Mouse (Mus musculus): ENCODE measurements around the gene Taar2. TPM values are rescaled to one million over a fixed set of nuclear protein-coding genes. Genes with fewer than 3 reads are reported as not detected.

The Taar2 gene
- not detected for total RNA-seq (2022)

DNA sequence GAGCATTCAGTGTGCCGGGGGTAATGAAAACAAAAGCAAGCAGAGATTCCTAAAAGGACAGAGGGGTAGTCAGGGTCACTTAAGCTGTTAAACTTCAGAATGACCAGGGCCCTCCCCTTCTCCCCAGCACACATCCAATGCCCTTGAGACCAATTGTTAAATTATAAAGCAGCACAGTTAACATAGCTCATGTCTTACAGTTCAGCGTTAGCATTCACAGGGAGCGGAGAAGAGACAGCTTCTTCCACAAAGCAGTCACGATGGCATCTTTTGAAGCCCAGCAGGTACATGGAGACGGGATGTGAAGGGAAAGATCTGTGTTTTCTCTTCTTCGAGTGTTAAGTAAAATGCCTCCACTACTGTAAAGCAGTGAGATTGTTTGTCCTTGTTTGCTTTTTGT, at the start of gene Taar2:
Gene Taar2, plus strand, starts transcription at position 261 of the 400 bp plus-strand sequence.
- no peak for DNase-seq

DNA sequence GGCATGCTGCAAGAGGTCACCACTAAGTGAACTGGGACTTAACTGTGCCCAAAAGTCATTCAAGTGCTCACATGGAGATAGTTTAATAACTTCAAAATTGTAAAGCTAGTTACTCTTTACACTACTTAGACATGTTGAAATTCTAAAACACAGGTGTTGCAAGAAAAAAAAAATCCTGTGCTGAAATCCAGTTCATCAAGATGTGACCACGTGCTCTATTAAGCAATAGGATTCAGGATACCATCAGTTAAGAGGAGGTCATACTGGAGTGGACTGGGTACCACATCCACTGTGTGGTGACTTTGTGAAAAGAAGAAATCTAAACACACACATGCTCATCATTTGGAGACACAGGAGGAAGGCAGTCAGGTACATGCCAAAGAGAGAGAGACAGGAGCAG, 45.4 kb upstream of the Taar2 start:
- DNase-seq = no peak

DNA sequence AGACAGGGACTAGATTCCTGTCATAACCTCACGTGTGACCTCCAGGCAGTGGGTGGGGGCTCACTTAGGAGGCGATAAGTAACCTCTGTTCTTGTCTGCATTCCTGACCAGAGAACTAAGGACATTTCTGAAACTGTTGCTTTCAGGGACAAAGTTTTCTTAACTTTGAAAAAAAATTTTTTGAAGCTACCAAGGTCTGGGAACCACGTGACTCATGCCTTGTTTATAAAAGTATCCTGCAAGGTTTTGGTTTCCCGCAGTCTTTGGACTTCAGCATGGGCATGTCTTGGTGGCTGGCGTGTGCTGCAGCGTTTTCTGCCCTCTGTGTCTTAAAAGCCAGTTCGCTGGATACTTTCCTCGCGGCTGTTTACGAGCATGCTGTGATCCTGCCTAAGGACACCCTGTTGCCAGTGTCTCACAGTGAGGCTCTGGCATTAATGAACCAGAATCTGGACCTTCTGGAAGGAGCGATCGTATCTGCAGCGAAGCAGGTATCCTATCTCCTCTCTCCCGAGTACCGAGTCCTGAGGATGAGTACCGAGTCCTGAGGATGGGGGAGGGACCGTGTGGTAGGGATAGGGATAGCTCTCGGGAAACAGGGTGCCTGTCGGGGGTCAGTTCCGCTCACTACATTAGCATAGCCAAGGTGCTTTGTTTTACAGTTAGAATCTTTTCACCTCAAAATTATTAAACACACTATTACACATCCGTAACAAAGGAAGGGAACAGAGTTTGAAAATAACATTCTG, 43.6 kb upstream of the Taar2 start, which contains the start of gene Vnn1:
Gene Vnn1, plus strand, starts transcription at position 88 of the 749 bp plus-strand sequence.
- peak; percentile 20 for DNase-seq

DNA sequence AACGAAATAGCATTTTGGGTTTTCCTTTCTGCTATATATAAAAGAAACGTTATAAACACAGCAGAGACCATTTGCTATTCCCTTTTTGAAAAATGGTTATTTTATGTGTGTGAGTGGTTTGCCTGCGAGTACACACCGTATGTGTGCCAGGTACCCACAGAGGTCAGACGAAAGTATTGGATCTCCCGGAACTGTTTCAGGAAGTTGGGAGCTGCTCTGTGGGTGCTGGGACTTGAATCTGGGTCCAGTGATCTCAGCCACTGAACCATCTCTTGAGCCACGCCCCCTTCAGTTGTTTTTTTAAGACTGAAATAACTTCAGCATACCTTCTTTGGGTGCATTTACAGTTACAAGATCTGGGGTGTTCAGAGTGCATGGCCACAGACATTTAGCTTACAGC, 43.0 kb upstream of the Taar2 start:
- no peak for DNase-seq

DNA sequence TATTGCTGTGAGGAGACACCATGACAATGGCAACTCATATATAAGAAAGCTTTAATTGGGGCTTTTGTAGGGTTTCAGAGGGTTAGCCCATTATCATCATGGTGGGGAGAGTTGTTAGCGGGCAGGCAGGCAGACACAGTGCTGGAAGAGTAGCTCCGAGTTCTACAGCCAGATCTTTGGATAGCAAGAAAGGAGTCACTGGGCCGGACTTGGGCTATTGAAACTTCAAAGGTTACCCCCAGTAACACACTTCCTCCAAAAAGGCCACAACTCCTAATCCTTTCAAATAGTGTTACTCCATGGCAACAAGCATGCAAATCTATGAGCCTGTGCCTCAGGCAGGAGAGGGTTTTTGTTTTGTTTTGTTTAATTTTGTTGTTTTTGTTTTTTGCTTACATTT, 37.3 kb upstream of the Taar2 start:
- no peak for DNase-seq

DNA sequence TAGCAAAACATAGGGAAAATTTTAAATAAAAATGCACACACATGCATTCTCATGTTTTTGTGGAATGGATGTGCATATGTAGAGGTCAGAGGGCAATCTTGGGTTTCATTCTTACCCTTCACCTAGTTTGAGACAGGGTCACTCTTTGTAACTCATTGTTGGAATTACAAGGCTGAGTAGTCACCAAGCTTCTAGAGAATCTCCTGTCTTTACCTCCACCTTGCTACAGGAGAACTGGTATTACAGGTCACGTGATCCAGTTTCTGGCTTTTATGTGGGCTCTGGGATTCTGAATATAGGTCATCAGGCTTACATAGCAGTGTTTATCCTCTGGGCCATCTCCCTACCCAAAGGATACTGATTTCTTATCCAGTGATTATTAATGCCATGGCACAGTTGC, 32.7 kb upstream of the Taar2 start:
- DNase-seq = no peak

DNA sequence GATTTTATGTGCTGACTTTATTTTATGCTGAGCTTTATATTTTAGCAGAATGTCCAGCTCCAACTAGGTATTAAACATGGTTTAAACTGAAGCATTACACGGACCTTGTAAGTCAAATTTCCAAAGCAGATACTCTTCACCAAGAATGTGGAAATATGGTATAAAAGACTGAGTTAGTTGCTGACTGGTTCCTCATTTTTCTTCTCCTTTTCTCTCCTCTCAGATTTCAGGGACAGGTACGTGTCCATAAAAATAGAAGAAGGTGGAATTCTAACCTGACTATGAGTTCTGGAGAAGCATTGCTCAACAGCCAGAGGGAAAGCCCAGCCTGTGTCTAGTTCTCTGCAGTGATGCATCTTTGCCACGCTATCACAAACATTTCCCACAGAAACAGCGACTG, 18.3 kb upstream of the Taar2 start, which contains the start of gene Taar1:
Gene Taar1, plus strand, starts transcription at position 301 of the 400 bp plus-strand sequence.
- no peak for DNase-seq

DNA sequence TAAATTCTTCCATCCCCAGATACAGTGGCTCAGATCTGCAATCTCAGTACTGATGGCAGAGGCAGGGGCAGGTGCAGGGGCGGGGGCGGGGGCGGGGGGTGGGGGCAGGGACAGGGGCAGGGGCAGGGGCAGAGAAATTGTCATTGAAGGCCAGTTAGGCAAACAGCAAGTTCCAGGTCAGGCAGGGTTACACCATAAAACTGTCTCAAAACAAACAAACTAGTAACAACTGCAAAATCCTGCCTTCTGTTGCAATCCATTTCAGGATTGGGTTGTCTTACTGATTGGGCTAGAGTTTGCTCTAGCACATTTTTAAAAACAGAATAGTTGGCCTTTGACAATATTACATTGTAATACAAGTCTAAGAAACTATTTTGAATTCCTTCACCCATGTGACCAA, 15.9 kb upstream of the Taar2 start:
- no peak for DNase-seq

DNA sequence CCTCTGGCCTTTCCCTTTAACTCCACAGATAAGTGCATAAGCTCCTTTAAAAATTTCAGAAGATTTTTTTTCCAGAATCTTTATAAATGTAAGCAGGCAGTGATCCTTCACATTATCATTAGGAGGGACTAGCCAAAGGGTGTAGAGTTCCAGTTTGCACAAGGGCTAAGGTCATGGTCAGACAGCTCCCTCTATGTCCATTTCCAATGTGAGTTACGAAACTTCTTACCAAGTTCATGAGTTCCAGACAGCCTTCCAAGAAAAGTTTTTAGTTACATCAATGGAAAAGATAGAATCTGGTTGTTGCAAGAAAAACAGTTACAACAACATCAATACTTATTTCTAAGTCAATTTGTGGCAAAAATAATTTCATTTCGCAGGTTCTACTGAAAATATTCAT, 14.4 kb upstream of the Taar2 start:
- no peak for DNase-seq

DNA sequence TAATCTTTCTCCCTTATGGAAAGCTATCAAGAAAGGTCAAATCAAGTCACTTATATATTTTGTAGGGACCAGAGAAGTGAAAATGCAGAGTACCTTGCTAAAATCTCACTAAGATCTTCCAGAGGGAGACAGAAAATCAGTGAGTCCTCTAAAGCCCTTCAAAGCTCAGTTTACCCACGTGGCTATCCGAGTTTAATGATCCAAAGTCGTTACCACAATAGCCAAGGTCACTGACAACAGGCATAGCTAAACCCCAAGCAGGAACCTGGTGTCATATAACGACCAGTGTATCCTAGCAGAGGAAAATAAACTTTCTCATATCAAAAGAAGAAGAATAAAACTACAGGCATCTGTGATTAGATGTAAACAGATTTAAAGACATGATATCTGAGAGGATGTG, 759 bp upstream of the Taar2 start:
- no peak for DNase-seq

DNA sequence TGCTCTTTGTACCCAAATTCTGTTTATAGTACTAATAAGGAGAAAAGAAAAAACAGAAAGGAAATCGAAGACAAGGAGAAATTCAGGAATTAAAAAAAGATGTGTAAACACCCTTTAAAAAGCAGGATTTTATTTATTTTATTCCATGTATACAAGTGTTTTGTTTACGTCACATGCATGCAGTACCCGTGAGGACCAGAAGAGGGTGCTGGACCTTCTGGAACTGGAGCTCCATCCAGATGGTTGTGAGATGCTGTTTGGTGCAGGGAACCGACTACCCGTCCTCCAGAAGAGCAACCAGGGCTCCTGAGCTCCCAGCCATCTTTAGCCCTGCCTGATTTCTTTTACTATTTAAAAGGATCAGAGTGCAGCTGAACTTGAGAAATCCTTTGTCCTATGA, 4.1 kb downstream of the Taar2 start:
- DNase-seq = no peak

DNA sequence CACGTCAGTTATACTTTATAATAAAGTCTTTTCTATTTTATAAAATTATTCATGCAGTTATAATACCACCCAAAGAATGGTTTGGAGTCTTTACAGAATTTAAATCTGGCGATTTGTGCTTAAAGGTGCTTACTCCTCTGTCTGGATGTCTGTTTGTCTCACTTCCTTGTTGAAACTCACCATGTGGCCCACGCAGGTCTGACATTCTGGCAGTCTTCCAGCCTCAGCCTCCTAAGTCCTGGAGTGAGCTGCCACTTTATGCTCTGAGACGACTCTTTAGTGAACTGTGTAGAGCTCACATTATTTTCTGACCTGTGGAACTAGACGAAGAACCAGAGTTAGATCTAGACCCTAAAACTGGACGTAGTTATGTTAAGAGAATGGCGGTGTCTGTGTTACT, 9.7 kb downstream of the Taar2 start:
- no peak for DNase-seq

DNA sequence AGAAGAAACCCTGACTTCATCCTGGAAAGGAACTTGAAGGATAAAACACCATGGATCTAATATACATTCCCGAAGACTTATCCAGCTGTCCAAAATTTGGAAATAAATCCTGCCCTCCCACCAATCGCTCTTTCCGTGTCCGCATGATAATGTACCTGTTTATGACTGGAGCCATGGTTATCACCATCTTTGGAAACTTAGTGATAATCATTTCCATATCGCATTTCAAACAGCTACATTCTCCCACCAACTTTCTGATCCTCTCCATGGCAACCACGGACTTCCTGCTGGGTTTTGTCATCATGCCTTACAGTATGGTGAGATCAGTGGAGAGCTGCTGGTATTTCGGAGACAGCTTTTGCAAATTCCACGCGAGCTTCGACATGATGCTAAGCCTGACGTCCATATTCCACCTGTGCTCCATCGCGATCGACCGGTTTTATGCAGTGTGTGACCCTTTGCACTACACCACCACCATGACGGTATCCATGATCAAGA, 11.2 kb downstream of the Taar2 start, which contains the start of gene Taar3:
Gene Taar3, plus strand, starts transcription at position 51 of the 498 bp plus-strand sequence.
- DNase-seq = no peak

DNA sequence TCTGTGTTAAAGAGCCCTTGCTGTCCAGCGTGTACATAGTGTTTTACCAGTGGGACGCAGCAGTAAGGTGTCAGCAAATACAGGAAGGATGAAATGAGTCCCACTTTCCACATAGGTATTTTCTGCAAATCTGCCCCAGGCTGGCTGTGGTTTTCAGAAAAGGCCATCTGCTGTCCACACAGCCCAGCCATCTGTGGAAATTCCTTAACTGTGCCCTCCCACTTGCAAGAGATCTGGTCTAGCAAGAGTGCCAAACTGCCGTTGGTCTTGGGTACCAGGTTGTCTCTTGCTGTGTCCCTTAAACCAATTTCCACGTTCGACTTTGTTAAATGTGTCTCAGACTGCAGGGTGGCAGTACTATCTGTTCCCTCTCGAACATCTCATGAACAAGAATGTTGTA, 13.3 kb downstream of the Taar2 start:
- no peak for DNase-seq

DNA sequence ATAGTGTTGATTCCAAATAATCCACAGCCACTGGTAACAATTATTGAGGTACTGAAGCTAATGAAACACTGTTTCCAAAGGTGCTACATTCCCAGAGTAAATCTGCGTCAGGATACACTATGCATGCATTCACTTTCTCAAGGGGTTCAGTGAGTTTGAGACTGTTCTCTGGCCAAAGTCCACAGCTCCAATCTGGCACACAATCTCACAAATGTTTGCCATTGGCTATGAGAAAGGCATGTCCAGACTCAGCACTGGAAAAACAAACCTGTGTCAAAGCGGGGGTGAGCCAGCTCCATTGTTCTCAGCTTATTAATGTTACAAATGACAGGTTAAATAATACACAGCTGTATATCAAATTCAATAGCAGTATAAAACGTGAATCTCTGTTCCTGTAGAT, 20.7 kb downstream of the Taar2 start:
- DNase-seq = no peak

DNA sequence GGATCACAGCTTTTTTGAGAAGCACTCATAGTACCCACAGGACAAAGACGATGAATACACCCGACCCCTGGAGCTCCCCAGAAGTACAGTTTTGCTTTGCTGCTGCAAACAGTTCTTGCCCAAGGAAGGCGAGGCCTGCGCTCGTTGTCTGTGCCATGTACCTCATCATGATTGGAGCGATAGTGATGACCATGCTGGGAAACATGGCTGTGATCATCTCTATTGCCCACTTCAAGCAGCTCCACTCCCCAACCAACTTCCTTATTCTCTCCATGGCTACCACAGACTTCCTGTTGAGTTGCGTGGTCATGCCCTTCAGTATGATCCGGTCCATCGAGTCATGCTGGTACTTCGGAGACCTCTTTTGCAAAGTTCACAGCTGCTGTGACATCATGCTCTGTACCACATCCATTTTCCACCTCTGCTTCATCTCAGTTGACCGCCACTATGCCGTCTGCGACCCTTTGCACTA, 22.1 kb downstream of the Taar2 start, which contains the start of gene Taar4:
Gene Taar4, plus strand, starts transcription at position 51 of the 472 bp plus-strand sequence.
- DNase-seq = no peak

DNA sequence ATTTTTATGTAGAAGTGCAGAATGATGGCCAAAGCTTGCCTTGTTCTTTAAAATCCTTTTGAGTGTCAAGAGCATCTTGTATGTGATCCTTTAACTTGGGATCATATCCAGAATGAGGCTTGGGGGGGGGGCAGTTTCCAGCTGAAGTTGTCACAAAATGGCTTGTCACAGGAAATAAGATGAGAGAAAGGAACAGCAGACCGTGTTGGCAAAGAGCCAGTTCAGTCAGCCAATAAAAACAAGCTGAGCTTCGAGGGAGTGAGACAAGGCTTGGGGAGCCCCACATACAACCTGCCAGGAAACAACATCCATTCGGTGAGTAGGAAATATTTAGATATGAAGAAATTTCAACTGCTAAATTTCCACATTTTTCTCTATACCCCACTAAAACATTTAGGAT, 25.1 kb downstream of the Taar2 start:
- no peak for DNase-seq

DNA sequence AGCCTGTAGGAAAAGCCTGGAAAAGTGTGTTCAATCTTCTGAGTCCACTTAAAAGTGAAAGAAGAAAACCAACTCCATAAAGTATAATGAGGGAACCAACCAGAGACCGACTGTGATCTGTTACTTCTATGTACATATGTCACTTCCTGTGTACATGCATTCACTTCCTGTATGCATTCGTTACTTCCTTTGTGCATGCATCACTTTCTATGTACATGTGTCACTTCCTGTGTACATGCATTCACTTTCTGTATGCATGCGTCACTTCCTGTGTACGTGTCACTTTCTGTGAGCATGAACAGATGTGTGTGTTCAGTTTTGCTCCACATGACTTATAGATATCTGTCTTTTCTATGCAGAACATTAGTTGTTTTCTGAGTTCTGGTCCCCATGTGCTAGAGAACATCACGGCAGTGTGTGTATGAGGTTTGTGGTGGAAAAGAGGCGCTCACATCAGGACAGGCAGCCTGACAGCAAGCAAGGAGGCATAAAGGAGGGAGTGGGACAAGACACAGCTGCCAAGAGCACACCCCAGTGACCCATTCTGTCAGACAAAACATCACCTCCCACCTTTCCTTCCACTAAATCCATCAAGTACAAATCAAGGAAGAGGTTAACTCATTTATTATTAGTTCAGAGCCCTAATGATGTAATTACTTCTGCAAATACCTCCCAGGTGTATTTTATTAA, 26.7 kb downstream of the Taar2 start:
- no peak for DNase-seq

DNA sequence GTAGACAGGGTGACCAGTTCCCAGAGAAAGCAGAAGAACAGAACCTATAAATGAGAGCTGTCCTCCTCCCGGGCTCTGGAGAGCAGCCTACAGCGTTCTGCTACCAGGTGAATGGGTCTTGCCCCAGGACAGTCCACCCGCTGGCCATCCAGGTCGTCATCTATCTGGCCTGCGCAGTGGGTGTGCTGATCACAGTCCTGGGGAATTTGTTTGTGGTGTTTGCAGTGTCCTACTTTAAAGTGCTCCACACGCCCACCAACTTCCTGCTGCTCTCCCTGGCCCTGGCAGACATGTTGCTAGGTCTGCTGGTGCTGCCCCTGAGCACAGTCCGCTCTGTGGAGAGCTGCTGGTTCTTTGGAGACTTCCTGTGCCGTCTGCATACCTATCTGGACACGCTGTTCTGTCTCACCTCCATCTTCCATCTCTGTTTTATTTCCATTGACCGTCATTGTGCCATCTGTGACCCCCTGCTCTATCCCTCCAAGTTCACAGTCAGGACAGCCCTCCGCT, 32.3 kb downstream of the Taar2 start, which contains the start of gene Taar5:
Gene Taar5, plus strand, starts transcription at position 51 of the 510 bp plus-strand sequence.
- no peak for DNase-seq

DNA sequence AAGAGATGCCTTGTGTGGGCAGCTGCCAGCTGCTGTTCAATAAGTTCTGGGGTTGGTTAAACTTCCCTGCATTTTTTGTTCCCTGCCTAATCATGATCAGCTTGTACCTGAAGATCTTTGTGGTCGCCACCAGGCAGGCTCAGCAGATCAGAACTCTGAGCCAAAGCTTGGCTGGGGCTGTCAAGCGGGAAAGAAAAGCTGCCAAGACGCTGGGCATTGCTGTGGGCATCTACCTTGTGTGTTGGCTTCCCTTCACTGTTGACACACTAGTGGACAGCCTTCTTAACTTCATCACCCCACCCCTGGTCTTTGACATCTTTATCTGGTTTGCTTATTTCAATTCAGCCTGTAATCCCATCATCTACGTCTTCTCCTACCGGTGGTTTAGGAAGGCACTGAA, 32.9 kb downstream of the Taar2 start:
- no peak for DNase-seq

DNA sequence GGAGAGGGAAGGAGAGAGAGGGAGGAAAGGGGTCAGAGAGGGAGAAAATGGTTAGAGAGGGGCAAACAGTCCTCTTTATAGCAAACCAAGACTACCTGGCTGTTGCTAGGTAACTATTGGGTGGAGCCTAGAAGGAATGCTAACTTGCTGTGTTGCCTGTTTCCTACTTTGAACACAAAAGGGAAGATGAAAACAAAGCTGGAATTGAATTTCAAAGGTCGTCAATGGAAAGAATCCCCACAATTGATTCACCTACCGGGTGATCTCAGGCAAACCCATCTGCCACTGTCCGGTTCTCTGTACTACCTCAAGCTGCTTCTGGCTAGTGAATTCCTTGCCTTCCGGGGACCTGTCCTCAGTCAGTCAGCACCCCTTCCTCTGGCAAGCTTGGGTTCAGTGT, 39.6 kb downstream of the Taar2 start:
- DNase-seq = no peak

DNA sequence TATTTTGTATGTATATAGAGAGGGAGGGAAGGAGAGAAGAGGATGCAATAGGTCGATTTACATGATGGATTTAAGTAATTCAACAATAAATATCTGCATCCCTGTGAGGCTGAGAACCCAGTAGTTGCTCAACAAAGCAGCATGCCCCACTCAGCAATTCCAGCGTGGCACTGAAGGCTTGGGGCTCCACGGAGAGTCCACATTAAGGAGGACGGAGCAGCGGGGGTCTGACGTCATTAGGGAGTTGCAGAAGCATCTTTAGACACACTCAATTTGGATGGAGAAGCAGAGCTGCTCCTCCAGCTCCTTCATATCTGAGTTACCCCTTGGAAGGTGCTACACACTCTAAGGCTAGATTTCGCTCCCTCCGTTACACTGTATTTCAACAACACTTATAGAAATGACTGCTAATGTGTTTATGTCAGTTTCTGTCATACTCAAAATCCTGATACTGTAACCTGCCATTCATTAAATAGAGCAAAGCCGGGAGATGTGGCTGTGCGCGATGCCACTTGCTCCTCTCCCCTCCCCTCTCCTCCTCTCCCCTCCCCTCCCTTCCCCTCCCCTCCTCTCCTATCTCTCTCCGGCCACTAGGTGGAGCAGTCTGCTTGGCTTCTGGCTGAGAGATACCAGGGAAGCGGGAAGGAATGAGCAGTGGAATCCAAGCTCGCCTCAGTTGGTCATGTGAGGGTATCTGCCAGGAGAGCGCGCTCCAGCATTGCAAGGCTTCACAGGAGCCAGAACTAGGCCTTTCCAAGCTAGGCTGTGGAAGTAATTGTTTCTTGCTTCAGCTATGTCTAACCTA, 40.7 kb downstream of the Taar2 start:
- DNase-seq = peak; percentile 69

All from adrenal gland, adult 8-10 months (tissue).